Mouse (Mus musculus): ENCODE measurements around the gene Ube2q1.

- TF ChIP-seq CTCF (IDR thresholded peaks at IDR 0.05; ENCODE audit: extremely low read depth, insufficient read length, insufficient replicate concordance, low read depth, low read length) (no peak), POLR2A (IDR thresholded peaks at IDR 0.05; ENCODE audit: low read depth, low read length) (no peak)
Measured at GRCm38 (mm10) chr3:89757851-89758250, 15.6 kb upstream of the Ube2q1 start.
